Mouse (Mus musculus) lung, embryonic 16.5 days (tissue): Measurements from ENCODE around the gene Fam174b. TPM values are rescaled to one million over a fixed set of nuclear protein-coding genes. Genes with fewer than 3 reads are reported as not detected.

ENCODE experiments used
- ATAC-seq: fragments of 200-750 bp; cut with Nextera tagmentation; 2 replicates; pipeline ENCODE4 v1.8.0; 2017; ENCODE audit warnings: low read depth, mild to moderate bottlenecking, moderate library complexity
- H3K27ac ChIP-seq: fragments of 300-500 bp; sonication (generic); 2 replicates; pipeline ENCODE4 v1.5.1; 2014; ENCODE audit warnings: mild to moderate bottlenecking, control low read depth, low read length
- H3K27me3 ChIP-seq: fragments of 300-500 bp; sonication (generic); 2 replicates; pipeline ENCODE4 v1.6.1; 2014; ENCODE audit warnings: low read depth, low read length, mixed read lengths; ENCODE audit not compliant: control insufficient read depth, insufficient read depth
- H3K36me3 ChIP-seq: fragments of 300-500 bp; sonication (generic); 2 replicates; pipeline ENCODE4 v1.6.1; 2014; ENCODE audit warnings: low read length; ENCODE audit not compliant: control insufficient read depth, insufficient read depth
- H3K4me1 ChIP-seq: fragments of 300-500 bp; sonication (generic); replicated peaks from 2 replicates; pipeline ENCODE4 v1.6.1; 2014; ENCODE audit warnings: low read length, mixed read lengths; ENCODE audit not compliant: control insufficient read depth, insufficient read depth
- H3K4me2 ChIP-seq: fragments of 300-500 bp; sonication (generic); 2 replicates; pipeline ENCODE4 v1.6.1; 2014; ENCODE audit warnings: low read depth, low read length, control low read depth
- H3K4me3 ChIP-seq: fragments of 300-500 bp; sonication (generic); 2 replicates; pipeline ENCODE4 v1.5.1; 2014; ENCODE audit warnings: mild to moderate bottlenecking, low read length, control low read depth
- H3K9ac ChIP-seq: fragments of 300-500 bp; sonication (generic); 2 replicates; pipeline ENCODE4 v1.6.1; 2014; ENCODE audit warnings: low read length, control low read depth
- H3K9me3 ChIP-seq: fragments of 300-500 bp; sonication (generic); 2 replicates; pipeline ENCODE4 v1.6.1; 2016; ENCODE audit warnings: low read length; ENCODE audit not compliant: control insufficient read depth
- WGBS: fragments of 180-500 bp; shearing (Covaris S2); extraction: QIAGEN DNeasy Blood & Tissue Kit; methylation state at CpG from one replicate; pipeline ENCODE4 v1.1.7; 2014; 5-methylcytosine and 5-hydroxymethylcytosine counted together
- polyA plus RNA-seq: library from polyadenylated mRNA; unstranded; fragments of >200 nt; fragmentation: Nextera tagmentation; extraction: Ambion mirVana; gene quantifications from 2 replicates; pipeline ENCODE4 v1.2.1, GENCODE M21; 2015

The Fam174b gene
- polyA plus RNA-seq, 1 experiment from 2014 or later, result 65.6 TPM

DNA sequence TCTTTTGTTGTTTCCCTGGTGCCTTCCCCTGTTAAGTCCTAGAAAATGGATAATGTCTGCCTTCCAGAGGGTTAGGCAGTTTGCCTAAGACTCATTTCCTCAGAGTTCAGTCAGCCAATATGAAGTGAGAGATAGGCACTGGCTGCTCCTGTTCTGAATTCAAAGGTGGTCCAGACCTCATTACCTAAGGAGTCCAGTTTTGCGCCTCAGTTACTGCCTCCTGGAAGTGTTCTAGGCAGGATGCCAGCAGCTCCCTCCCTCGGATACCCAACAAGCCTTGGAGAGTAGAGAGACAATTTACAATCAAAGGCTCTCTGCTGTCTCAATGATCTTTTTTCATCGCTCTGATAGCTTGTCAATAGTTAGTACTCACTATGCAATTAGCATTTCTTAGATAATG is 19.1 kb upstream of the Fam174b start:
- peaks cover 2% of the 10 kb centered on the region; the same call in 1 of the 2 replicates for H3K4me1 ChIP-seq
- peaks cover 4% of the 10 kb centered on the region; the same call in 1 of the 2 replicates for H3K9me3 ChIP-seq
- H3K9ac ChIP-seq, result no peak overlapping the region
- H3K27ac ChIP-seq, result no peak overlapping the region
- H3K4me3 ChIP-seq, result no peak overlapping the region
- no peaks in the 10 kb centered on the region for H3K27me3 ChIP-seq
- no peak for ATAC-seq
- H3K4me2 ChIP-seq, result no peak overlapping the region
- WGBS, result 41% methylated on average over 3 of the region's 3 CpGs
- no peaks in the 10 kb centered on the region for H3K36me3 ChIP-seq

DNA sequence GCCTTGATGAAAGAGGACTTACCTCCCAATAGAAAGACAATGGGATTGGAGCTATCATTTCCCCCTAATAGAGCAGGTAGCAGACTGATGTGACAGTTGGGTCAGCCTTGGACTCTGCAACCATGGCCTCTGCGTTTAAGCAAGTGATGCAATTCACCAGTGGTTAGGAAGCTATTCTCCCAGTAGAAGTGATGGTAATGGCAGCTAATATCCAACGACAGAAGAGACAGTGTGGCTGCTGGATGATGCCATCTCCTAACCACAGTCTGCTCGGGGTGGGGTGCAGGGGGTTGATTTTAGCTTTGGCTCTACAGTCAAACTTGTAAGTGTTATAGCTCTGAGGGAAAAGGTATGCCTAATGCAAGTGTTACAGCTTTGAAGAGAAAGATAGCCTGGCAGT is 18.3 kb upstream of the Fam174b start:
- H3K9me3 ChIP-seq, result peaks cover 4% of the 10 kb centered on the region; the same call in 1 of the 2 replicates
- ATAC-seq, result no peak
- no peak overlapping the region for H3K9ac ChIP-seq
- H3K4me1 ChIP-seq, result no peaks in the 10 kb centered on the region
- WGBS, result 80% methylated on average over 3 of the region's 3 CpGs
- no peaks in the 10 kb centered on the region for H3K27me3 ChIP-seq
- no peak overlapping the region for H3K27ac ChIP-seq
- H3K36me3 ChIP-seq, result no peaks in the 10 kb centered on the region
- no peak overlapping the region for H3K4me3 ChIP-seq
- no peak overlapping the region for H3K4me2 ChIP-seq

DNA sequence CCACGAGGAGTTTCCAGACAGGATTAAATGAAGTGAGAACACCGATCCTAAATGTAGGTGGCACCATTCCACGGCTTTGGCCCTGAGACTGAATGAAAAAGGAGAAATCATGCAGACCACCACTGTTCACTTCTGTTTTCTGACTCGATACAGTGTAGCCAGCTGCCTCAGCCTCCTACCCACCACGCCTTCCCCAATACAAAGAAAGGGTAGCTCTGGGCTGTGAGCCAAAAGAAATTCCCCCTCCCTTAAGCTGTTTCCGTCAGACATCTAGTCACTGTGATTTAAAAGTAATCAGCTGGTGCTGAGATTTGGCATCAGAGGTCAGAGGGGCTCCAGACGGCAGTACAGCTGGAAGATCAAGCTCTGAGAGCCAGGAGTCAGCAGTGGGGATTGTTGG is 10.2 kb upstream of the Fam174b start:
- H3K4me3 ChIP-seq, result no peak overlapping the region
- no peaks in the 10 kb centered on the region for H3K36me3 ChIP-seq
- no peak overlapping the region for H3K9ac ChIP-seq
- 22% methylated on average over 7 of the region's 7 CpGs for WGBS
- H3K4me1 ChIP-seq, result peaks cover 10% of the 10 kb centered on the region
- no peaks in the 10 kb centered on the region for H3K9me3 ChIP-seq
- H3K4me2 ChIP-seq, result no peak overlapping the region
- peak; percentile 81 for ATAC-seq
- no peaks in the 10 kb centered on the region for H3K27me3 ChIP-seq
- peak overlapping the region; percentile 27; the same call in 1 of the 2 replicates for H3K27ac ChIP-seq

DNA sequence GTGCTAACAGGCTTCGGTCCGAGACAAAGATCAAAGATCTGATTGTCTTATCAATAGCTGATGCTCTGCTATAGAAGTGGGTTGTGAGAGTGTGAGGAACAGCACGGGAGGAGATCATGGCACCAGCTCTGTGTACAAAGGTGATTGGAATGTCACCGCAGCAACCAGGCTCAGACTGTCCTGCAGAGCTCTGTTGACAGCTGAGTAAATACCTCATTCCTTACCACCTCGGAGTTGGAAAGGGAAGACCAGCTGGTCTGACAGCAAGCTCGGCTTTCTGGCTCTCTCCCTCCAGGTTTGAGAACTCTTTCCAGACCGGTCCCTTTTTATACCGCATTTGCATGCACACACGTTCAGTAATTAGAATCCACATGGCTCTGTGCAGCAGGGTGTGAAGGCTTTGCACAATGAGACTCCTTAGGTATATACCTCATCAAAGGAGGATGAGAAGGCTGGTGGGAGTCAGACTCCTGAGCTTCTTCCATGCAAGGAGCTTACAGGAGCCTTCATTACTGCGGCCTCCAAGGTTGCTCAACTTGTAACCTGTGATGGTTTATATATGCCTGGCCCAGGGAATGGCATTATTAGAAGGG is 9.6 kb upstream of the Fam174b start:
- Histone ChIP-seq H3K9me3 (no peaks in the 10 kb centered on the region), H3K27ac (peak overlapping the region; percentile 27), H3K4me2 (no peak overlapping the region), H3K4me1 (peaks cover 10% of the 10 kb centered on the region), H3K27me3 (no peaks in the 10 kb centered on the region), H3K4me3 (no peak overlapping the region), H3K36me3 (no peaks in the 10 kb centered on the region), H3K9ac (no peak overlapping the region)
- peak; percentile 76; the same call in 1 of the 2 replicates for ATAC-seq
- WGBS, result 21% methylated on average over 10 of the region's 10 CpGs

DNA sequence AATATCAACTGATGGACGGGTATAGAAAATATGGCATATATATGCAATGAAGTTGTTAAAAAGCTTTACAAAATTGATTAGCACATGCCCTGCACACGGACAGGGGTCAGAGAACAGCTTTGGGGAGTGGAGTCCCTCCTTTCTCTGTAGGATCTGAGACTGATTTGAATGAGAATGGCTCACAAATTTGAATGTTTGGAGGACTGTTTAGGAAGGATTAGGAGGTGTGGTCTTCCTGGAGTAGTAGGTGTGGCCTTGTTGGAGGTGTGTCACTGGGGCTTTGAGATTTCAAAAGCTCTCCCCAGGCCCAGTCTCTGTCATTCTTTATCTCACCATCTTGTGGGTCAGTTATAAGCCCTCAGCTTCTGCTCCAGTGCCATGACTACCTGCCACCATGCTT is 4.1 kb upstream of the Fam174b start:
- no peaks in the 10 kb centered on the region for H3K9me3 ChIP-seq
- H3K36me3 ChIP-seq, result no peaks in the 10 kb centered on the region
- no peak overlapping the region for H3K4me3 ChIP-seq
- no peak overlapping the region for H3K9ac ChIP-seq
- WGBS, result 85% methylated on average over 2 of the region's 2 CpGs
- H3K27ac ChIP-seq, result no peak overlapping the region
- H3K4me1 ChIP-seq, result peaks cover 4% of the 10 kb centered on the region; the same call in 1 of the 2 replicates
- ATAC-seq, result no peak
- H3K4me2 ChIP-seq, result no peak overlapping the region
- peaks cover 4% of the 10 kb centered on the region; the same call in 1 of the 2 replicates for H3K27me3 ChIP-seq

DNA sequence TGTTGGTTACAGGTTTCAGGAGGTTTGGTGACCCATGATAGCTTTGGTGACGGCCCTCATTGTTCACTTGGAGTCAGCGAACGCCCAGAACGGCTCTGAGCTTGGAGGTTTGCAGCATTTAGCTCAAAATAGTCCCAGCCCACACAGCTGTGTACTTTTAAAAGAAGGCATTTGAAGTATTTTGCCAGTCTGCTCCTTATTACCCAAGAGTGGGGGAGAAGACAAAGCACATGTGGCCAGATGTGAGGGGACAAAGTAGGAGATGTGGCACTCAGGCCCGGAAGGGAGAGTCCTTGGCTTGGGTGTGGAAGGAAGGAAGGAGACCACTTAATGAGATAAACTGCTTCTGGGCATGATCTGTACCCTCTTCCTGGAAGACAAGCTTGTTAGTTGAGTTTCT is 1.3 kb downstream of the Fam174b start:
- 19% methylated on average over 5 of the region's 5 CpGs for WGBS
- H3K27me3 ChIP-seq, result peaks cover 7% of the 10 kb centered on the region; the same call in 1 of the 2 replicates

DNA sequence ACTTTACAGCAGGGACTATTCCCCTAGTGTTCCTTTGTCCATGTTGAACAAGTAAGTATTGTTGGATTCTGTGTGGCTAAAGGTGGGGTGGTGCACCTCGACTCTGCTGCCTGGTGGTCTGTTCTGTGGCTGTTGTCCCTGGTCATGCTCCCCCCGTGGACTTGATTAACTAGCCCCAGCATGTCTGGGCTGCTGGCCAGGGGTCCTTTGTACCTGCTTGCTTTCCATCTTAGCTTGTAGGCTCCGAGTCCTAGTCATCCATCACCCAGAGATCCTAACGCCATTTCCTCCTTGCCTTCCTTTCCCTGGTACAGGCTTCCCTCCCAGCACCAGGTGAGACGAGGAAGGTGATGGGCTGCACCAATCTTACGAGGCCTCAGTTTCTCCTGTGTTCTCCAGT is 1.7 kb downstream of the Fam174b start:
- peak overlapping the region; percentile 75 for H3K9ac ChIP-seq
- H3K27ac ChIP-seq, result peak overlapping the region; percentile 66; the same call in 1 of the 2 replicates
- no peaks in the 10 kb centered on the region for H3K9me3 ChIP-seq
- H3K36me3 ChIP-seq, result no peaks in the 10 kb centered on the region
- H3K27me3 ChIP-seq, result peaks cover 7% of the 10 kb centered on the region; the same call in 1 of the 2 replicates
- H3K4me3 ChIP-seq, result peak overlapping the region; percentile 61
- peak overlapping the region; percentile 82 for H3K4me2 ChIP-seq
- ATAC-seq, result no peak
- 44% methylated on average over 6 of the region's 6 CpGs for WGBS
- peaks cover 12% of the 10 kb centered on the region for H3K4me1 ChIP-seq

More for the DNA sequence above, 1.3 kb downstream of the Fam174b start:
- Histone ChIP-seq H3K4me1 (peaks cover 12% of the 10 kb centered on the region), H3K9me3 (no peaks in the 10 kb centered on the region), H3K9ac (peak overlapping the region; percentile 75), H3K4me3 (peak overlapping the region; percentile 61), H3K4me2 (peak overlapping the region; percentile 82), H3K36me3 (no peaks in the 10 kb centered on the region), H3K27ac (peak overlapping the region; percentile 66)
- no peak; the same call in 1 of the 2 replicates for ATAC-seq

DNA sequence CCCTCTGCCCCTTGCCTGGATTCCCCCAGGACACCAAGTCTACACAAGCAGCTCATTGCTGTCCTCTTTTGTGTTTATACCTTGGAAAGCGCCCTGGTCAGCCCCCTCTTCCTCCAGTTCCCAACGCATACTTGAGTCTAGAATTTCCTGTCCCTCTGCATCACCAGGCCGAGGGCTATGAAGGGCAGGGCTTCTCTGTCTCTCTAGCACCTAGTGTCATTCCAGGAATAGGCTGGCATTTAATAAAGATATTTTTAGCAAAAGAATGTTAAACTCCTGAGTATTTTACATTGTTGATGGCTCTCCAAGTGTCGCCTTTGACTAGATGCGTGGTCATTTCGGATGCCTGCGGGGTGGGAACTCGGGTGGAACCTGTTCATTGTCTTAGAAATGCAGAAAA is 3.0 kb downstream of the Fam174b start:
- H3K27ac ChIP-seq, result no peak overlapping the region
- H3K4me1 ChIP-seq, result peaks cover 19% of the 10 kb centered on the region

DNA sequence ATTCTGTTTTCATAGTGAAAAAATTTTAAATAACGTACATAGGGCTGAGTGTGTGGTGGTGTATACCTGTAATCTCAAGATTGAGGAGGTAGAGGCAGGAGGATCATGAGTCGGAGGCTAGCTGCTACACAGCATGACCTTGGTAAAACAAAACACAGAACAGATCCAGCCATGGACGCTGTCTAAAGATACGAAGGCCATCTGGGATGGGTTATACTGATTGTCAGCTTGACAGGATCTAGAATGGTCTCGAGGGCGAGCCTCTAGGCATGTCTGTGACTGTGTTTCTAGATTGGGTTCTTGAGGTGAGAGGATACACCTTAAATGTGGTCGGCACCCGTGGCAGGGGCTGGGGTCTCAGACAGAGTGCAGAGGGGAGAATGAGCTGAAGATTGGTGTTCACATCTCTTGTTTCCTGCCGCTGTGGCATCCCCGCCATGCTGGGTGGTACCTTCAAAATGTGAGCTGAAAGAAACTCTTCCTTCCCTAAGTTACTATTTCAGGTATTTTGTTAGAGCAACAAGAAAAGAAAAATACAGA is 3.8 kb downstream of the Fam174b start:
- no peak for ATAC-seq
- no peaks in the 10 kb centered on the region for H3K9me3 ChIP-seq
- H3K4me1 ChIP-seq, result peaks cover 19% of the 10 kb centered on the region
- WGBS, result 73% methylated on average over 10 of the region's 10 CpGs
- no peak overlapping the region for H3K9ac ChIP-seq
- H3K4me2 ChIP-seq, result no peak overlapping the region
- no peaks in the 10 kb centered on the region for H3K36me3 ChIP-seq
- no peak overlapping the region for H3K27ac ChIP-seq
- peaks cover 7% of the 10 kb centered on the region; the same call in 1 of the 2 replicates for H3K27me3 ChIP-seq
- H3K4me3 ChIP-seq, result no peak overlapping the region

More for the DNA sequence above, 3.0 kb downstream of the Fam174b start:
- H3K9me3 ChIP-seq, result no peaks in the 10 kb centered on the region
- peak overlapping the region; percentile 3; the same call in 1 of the 2 replicates for H3K4me3 ChIP-seq
- H3K36me3 ChIP-seq, result no peaks in the 10 kb centered on the region
- no peak overlapping the region for H3K9ac ChIP-seq
- peak overlapping the region; percentile 6; the same call in 1 of the 2 replicates for H3K4me2 ChIP-seq
- no peak for ATAC-seq
- WGBS, result 59% methylated on average over 8 of the region's 8 CpGs
- peaks cover 7% of the 10 kb centered on the region; the same call in 1 of the 2 replicates for H3K27me3 ChIP-seq
